Mouse (Mus musculus) kidney, adult 2 months (tissue): ENCODE results near the gene Tenm4. TPM values are rescaled to one million over a fixed set of nuclear protein-coding genes. Genes with fewer than 3 reads are reported as not detected.

ENCODE experiments used
- DNase-seq: peaks from one replicate; pipeline ENCODE4 v3.0.0; 2021
- H3K27ac ChIP-seq: fragments of 200-500 bp; 2 replicates; pipeline ENCODE4 v1.5.1; 2012; ENCODE audit warnings: low read depth, low read length, control low read depth, inconsistent platforms; ENCODE audit not compliant: insufficient read depth
- H3K27me3 ChIP-seq: fragments of 200-500 bp; replicated peaks from 2 replicates; pipeline ENCODE4 v1.6.1; 2012; ENCODE audit warnings: mild to moderate bottlenecking, moderate library complexity, low read length, inconsistent platforms; ENCODE audit not compliant: control insufficient read depth, insufficient read depth
- H3K36me3 ChIP-seq: fragments of 200-500 bp; 2 replicates; pipeline ENCODE4 v1.6.1; 2012; ENCODE audit warnings: mild to moderate bottlenecking, moderate library complexity, low read length, inconsistent platforms; ENCODE audit not compliant: control insufficient read depth, insufficient read depth
- H3K4me1 ChIP-seq: fragments of 200-500 bp; 2 replicates; pipeline ENCODE4 v1.6.1; 2011; ENCODE audit warnings: low read length; ENCODE audit not compliant: control insufficient read depth, insufficient read depth
- H3K4me3 ChIP-seq: fragments of 200-500 bp; 2 replicates; pipeline ENCODE4 v1.5.1; 2011; ENCODE audit warnings: mild to moderate bottlenecking, low read depth, low read length, control low read depth; ENCODE audit not compliant: insufficient read depth
- CTCF ChIP-seq: fragments of 200-500 bp; conservative IDR thresholded peaks from 2 replicates; pipeline ENCODE4 v1.5.1; 2011; ENCODE audit warnings: low read depth, mild to moderate bottlenecking, control low read depth, low read length, moderate library complexity, mixed read lengths; ENCODE audit not compliant: insufficient read depth, insufficient read length
- POLR2A ChIP-seq: fragments of 200-500 bp; IDR thresholded peaks from one replicate; pipeline ENCODE4 v1.6.1; 2011; ENCODE audit warnings: low read depth, low read length, control low read depth
- WGBS: fragments of 180-500 bp; shearing (Covaris S2); methylation state at CpG from one replicate; pipeline ENCODE4 v1.1.7; 2018; 5-methylcytosine and 5-hydroxymethylcytosine counted together
- polyA plus RNA-seq: library from polyadenylated mRNA; depleted of rRNA; stranded (reverse); fragments of >200 nt; gene quantifications from 2 replicates; pipeline ENCODE4 v1.2.3, GENCODE M21; 2012

Tenm4 gene
- polyA plus RNA-seq, 1 experiment, result 3.3 TPM

- no peak for TF ChIP-seq POLR2A
- no peak for TF ChIP-seq CTCF
- Histone ChIP-seq H3K36me3 (no peaks in the 10 kb centered on the region), H3K27ac (no peak overlapping the region), H3K4me1 (no peaks in the 10 kb centered on the region), H3K4me3 (no peak overlapping the region), H3K27me3 (no peaks in the 10 kb centered on the region)
- 92% methylated on average over 4 of the region's 4 CpGs for WGBS
- DNase-seq, result no peak
Measured at GRCm38 (mm10) chr7:96597871-96598270, 426.8 kb downstream of the Tenm4 start.

DNA sequence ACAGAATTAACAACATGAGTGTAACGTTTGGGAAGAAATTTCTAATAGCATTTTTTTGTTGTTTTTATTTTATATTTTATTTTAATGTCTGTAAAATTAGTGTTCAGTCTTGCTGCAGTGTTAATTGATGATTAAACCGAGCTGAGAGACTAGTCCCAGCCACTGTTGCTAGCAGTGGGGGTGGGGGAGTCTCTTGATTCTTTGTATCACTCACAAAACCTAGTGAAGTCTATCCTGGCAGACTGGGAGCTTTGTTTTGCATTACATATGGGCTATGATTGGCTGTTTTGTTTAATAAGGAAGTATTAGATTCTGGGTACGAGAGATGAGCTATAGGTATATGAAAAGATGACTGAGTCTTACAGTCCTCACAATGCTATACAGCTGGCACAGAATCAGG is 428.0 kb downstream of the Tenm4 start:
- WGBS, result 53% methylated on average over 3 of the region's 3 CpGs
- Histone ChIP-seq H3K27ac (no peak overlapping the region), H3K4me1 (no peaks in the 10 kb centered on the region), H3K27me3 (no peaks in the 10 kb centered on the region), H3K36me3 (no peaks in the 10 kb centered on the region), H3K4me3 (no peak overlapping the region)
- TF ChIP-seq POLR2A (no peak), CTCF (no peak)
- DNase-seq, result no peak

DNA sequence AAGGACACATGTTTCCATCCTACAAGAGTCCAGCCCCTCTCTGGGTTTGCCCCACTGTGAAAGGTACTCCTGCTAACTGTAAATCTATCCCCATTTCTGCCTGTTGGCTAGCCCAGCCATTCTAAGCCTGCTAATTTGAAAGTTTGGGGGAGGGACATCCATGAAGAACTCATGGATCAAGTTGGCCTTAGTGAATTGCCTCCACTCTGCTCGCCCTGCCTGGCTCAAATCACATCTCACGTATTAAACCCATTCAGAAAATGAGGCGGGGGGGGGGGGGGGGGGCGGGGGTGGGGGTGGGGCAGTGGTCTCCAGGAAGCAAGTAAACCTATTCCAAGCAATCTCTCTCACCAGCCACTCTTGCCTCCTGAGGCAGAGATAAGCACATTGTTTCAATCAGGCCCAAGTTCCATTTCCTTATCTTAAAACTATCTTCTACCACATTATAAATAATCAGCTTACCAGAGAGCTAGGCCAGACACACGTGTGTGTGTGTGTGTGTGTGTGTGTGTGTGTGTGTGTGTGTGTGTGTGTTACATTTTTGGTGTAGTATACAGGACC is 429.4 kb downstream of the Tenm4 start:
- H3K27ac ChIP-seq, result no peak overlapping the region
- 54% methylated on average over 5 of the region's 5 CpGs for WGBS
- TF ChIP-seq CTCF (no peak), POLR2A (no peak)
- H3K4me3 ChIP-seq, result no peak overlapping the region
- H3K27me3 ChIP-seq, result no peaks in the 10 kb centered on the region
- DNase-seq, result no peak
- no peaks in the 10 kb centered on the region for H3K36me3 ChIP-seq
- no peaks in the 10 kb centered on the region for H3K4me1 ChIP-seq

- Histone ChIP-seq H3K4me1 (no peaks in the 10 kb centered on the region), H3K4me3 (no peak overlapping the region), H3K36me3 (no peaks in the 10 kb centered on the region), H3K27ac (no peak overlapping the region), H3K27me3 (no peaks in the 10 kb centered on the region)
- 75% methylated on average over 3 of the region's 3 CpGs for WGBS
- no peak for DNase-seq
- no peak for TF ChIP-seq CTCF
- TF ChIP-seq POLR2A, result no peak
Measured at GRCm38 (mm10) chr7:96604091-96604745, 433.2 kb downstream of the Tenm4 start.

GRCm38 (mm10) chr7:96605316-96605715 is 434.3 kb downstream of the Tenm4 start:
- no peak overlapping the region for H3K4me3 ChIP-seq
- no peaks in the 10 kb centered on the region for H3K4me1 ChIP-seq
- WGBS, result 34% methylated on average over 2 of the region's 2 CpGs
- H3K36me3 ChIP-seq, result no peaks in the 10 kb centered on the region
- no peak overlapping the region for H3K27ac ChIP-seq
- TF ChIP-seq CTCF (no peak), POLR2A (no peak)
- no peaks in the 10 kb centered on the region for H3K27me3 ChIP-seq
- DNase-seq, result peak; percentile 8

DNA sequence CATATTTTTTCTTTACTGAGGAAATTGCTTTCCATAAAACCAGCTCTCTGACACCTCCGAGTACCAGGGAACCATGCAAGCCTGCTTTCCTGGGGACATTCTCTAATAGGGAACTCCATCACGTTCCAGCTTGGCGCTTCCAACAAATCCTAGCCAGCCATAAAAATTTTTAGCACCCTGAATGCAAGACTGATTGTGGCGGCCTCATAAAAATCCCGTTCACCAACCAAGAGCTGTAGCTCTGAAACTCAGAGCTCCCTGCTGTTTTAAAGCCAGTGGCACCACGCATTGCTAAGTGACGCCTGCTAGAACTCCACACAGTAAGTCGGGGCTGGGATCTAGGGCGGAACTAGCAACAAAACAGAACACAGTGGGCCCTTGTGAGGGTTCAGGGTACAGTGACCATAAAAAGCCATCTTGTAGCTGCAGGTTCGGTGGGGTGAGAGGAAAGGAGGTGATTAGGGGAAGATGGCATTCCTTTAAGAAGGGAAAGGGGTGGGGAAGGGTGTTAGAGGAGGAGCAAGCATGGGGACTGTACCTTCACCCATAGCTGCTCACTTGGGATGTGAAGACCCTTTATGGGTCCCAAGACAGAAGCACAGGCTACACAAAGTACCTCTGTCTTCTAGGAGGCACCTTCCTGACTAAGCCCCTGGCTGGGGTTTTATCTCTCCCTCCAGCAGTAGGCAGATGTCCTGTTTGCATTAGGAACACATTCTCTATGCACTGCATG is 439.0 kb downstream of the Tenm4 start:
- Histone ChIP-seq H3K27me3 (no peaks in the 10 kb centered on the region), H3K36me3 (no peaks in the 10 kb centered on the region), H3K4me1 (no peaks in the 10 kb centered on the region), H3K27ac (no peak overlapping the region), H3K4me3 (no peak overlapping the region)
- no peak for TF ChIP-seq CTCF
- TF ChIP-seq POLR2A, result no peak
- peak; percentile 18 for DNase-seq
- 24% methylated on average over 10 of the region's 10 CpGs for WGBS

DNA sequence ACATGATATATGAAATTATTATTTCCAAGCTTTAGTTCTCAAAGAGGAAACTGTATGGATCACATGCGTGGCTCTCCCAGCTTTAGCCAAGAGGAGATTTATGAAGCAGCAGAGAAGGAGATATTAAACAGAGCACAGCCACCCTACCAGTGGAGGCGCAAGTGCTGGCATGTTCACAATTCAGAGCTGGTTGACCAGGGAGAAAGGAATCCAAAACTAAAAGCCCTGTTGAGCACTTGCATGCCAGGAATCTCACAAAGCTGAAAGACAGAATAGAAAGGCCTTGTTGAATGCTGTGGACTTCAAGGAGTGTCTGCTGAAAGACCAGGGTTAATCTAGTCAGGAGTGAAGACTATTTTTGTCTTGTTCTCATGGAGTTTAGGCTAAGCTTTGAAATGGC is 446.3 kb downstream of the Tenm4 start:
- DNase-seq, result no peak
- Histone ChIP-seq H3K4me3 (no peak overlapping the region), H3K27ac (no peak overlapping the region), H3K36me3 (no peaks in the 10 kb centered on the region), H3K27me3 (no peaks in the 10 kb centered on the region), H3K4me1 (no peaks in the 10 kb centered on the region)
- 86% methylated on average over 2 of the region's 2 CpGs for WGBS
- TF ChIP-seq POLR2A (no peak), CTCF (no peak)
